Mouse (Mus musculus): ENCODE measurements at regions not wholly inside any gene's neighbourhood (a gene's known extent, or its start where the extent isn't known, plus 50 kb on each side); places are given as distances from the start of the nearest gene placed in this dataset.

DNA sequence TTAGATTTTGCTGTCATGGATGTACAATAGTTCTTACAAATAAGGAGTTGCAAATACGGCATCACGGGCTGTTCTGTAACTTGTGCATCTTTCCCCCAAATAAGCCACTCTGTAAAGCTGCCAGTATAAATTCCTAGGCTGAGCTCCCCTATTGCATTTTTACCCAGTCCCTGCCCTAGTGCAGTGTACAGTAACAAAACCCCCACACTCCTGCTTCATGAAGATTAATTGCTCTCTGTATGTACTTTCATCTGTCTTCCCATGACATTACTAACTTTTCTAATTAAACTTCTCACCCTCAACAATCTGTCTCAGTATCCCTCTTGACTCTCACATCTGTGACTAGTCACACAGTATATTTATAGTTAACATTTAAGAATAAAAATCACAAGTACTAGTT is 73.4 kb downstream of the Tm4sf1 start:
- intact Hi-C loops (cut with DNase I; ENCODE audit: low total_unique reads), result no loop called here
- no peak for DNase-seq

DNA sequence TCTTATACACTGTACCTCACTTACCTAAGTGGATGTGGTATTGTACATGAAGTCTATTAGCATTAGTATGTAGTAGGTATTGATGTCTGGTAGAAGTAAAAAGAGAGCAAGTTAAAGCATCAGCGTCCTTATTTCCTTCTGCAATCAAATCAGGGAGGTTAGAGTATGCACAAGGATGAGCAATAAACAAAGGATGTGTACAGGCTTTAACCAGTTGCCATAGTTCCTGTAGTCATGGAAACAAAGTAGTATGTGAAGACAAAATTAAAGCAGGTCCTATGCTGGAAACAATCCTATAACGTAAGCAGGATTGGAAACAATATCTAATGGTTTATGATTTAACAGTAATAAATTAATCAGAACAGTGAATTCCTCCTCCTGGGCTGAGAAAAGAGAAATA is 78.0 kb downstream of the Tm4sf1 start:
- intact Hi-C loops (cut with DNase I; ENCODE audit: low total_unique reads), result no loop called here
- DNase-seq, result no peak

DNA sequence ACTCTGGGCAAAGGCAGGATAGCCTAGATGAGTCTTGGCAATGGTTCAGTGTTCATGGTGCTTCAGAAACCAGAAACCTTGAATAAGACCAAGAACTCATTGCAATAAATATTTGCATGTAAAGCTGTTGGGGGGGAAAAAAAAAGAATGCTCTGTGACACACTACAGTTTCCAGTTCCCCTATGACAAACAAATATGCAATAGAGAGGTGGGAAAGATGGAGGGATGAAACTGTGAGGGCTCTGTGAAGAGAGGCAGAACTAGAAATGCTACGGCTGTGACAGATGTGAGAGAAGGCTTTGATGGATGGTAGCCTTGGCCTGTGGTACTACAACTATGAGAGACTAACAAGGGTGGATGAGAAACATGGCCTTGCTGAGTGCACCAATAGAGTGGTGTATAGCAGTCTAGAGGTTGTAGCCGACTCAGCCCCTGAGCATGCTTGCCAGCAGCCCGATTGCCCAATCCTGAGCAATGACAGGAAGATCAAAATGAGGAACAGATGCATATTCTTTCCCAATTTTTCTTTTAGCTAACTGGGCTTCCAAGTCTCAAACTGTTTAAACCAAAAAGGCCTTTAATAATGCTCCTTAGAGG is 79.4 kb downstream of the Tm4sf1 start:
- intact Hi-C loops (cut with DNase I; ENCODE audit: low total_unique reads), result no loop called here
- no peak for DNase-seq

DNA sequence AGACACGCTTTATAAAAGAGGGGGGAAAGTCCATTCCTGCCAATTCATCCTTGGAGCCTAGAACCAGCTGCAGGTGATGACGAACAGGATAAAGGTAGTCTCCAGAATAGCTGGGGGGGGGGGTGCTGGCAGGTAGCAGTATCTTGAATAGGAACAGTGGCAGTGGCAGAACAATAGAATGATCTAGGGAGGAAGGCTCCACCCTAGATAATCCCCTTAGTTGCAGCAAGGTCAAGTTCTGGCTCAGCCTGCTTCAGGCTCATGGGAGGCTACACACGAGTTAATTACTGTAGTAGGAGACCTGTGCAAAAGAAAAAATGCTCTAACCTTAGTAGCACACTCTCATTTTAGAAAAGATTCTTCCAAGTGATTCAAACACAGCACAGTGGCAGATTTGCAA is 83.4 kb downstream of the Tm4sf1 start:
- intact Hi-C loops (cut with DNase I; ENCODE audit: low total_unique reads), result no loop called here
- DNase-seq, result no peak

DNA sequence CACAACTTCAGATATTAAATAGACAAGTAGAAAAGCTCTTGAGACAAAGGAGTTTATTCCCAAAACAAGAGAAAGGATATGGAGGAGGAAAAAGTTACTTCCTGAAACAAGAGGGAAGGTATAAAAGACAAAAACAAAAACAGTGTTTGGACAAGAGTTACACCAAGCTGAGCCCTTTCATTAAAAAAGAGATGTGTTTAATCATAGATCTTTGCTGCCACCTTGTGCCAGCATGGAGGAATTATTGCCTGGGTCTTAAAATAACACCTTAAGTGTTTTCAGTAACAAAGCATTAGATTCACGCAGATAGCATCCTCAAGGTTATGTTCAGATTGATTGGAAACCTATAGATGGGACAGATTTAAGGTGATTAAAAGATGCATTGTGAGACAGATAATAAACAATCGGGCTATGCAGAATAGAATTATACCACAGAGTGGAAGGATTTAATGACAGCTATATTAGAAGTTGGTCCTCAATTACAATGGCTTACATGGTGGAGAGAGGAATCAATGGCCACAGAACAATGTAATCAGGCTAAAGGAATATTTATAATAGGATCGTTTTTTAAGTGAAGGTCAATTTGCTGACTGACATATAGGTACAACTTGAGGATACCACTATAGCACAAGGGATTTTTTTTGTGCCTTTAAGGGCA is 97.6 kb downstream of the Tm4sf1 start:
- intact Hi-C loops (cut with DNase I; ENCODE audit: low total_unique reads), result loop anchor here (5.0 kb wide), 1 partner anchor 1197 kb away; no protein-coding TSS in a partner anchor
- DNase-seq, result peak; percentile 7

DNA sequence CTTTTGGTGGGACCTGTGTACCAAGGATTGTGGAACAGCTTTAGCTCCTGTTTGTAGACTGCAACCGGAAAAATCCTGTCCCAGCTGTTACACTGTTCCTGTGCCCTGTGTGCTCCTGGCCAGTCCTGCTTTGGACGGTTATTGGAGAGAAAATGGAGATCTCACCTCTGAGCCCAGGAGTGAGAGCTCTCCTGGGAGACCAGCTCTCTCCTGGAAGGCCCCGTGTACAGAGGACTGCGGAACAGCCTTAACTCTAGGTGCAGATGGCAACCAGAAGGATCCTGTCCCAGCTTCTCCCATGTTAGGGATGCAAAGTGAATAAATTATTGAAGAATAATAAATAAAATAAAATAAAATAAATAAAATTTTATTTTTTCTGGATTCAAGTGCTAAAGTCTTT is 98.4 kb downstream of the Tm4sf1 start:
- intact Hi-C loops (cut with DNase I; ENCODE audit: low total_unique reads), result loop anchor here (5.0 kb wide), 1 partner anchor 1196 kb away; no protein-coding TSS in a partner anchor
- no peak for DNase-seq

DNA sequence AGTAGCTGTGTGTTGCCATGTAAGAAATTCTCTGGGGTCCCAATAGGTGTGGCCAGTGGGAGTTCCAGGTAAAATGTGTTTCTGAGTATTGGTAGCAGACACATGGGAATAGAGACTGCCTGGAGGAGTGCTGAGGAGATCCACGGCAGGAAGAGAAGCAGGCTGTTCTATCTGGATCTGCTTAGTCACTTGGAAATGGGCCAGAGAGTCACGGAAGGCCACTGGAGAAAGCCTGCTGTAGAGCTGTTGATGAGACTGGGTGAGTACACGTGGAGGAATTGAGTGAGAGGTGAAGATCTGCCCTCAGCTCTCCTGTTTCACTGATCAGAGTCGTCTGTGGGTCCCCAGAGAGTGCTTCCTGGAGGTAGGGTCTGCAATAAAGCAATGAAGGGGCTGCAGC is 120.2 kb downstream of the Tm4sf1 start:
- intact Hi-C loops (cut with DNase I; ENCODE audit: low total_unique reads), result no loop called here
- no peak for DNase-seq

DNA sequence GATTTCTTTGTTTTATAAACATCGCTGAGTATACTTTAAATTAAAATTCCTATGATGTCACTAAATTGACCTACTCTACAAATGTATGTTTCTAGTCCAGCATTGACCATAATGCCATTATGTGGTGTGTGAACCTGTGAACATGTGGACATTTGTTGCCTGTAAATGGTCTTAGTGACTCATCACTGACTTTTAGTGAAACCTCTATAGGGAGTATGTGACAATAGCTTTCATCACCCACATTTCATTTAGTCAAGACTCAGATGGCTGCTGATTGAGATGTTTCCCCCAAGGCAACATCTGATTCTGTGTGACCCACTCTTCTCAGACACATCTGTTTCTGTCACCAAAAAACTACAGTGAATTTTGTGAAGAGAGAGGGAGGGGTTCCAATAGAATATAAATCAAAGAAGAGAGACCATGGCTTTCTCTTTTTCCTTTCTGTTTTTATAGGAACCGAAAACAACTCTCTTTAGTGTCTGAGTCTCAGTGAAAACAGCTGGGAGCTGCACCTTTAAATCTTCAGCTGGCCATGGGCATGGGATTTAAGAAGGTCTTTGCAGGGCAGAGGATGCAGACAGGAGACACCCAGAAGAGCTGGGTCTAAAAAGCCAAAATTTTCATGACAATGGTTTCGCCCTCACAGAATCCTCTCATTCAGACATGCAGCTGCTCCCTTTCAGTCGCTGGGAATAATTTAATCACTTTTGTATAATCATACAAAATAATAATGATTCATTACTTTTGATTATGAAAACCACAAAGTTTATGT is 148.4 kb downstream of the Tm4sf1 start:
- intact Hi-C loops (cut with DNase I; ENCODE audit: low total_unique reads), result no loop called here
- no peak for DNase-seq

DNA sequence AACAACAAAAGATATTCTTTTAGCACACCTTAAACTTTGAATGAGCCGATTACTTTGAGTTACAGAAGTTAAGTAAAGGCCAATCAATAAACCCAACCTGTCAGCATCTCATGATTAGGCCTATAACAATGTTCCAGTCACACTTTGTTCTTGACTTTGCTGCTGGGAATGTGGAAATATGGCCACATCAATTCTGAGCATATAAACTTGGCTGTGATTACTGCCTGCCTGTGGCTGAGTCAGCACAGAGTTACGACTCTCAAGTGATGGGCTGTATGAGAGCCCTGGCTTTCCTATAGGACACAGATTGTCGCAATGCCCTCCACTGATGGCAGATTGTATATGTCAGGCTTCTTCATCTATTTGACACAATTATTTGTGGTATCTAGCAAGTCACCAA is 152.6 kb downstream of the Tm4sf1 start:
- no peak for DNase-seq
- intact Hi-C loops (cut with DNase I; ENCODE audit: low total_unique reads), result no loop called here

DNA sequence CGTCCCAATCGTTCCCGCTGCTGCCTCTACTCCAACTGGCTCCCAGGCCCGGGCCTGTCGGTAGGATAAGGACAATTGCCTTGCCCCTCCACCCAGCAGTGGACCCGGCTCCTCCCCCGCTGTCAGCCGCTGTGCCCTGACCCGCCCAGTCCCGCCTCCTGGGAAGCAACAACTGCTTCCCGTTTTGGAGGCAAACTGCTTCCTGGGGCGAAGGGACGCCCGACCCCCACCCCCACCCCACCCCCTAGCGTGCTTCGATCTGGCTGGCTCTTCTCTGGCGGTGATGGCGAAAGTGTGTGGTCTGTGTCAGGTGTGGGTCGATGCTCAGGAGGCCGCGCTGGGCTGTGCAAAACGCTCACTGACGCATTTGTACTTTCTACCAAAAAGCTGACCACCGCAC is 164.9 kb downstream of the Tm4sf1 start:
- intact Hi-C loops (cut with DNase I; ENCODE audit: low total_unique reads), result no loop called here
- peak; percentile 15 for DNase-seq

DNA sequence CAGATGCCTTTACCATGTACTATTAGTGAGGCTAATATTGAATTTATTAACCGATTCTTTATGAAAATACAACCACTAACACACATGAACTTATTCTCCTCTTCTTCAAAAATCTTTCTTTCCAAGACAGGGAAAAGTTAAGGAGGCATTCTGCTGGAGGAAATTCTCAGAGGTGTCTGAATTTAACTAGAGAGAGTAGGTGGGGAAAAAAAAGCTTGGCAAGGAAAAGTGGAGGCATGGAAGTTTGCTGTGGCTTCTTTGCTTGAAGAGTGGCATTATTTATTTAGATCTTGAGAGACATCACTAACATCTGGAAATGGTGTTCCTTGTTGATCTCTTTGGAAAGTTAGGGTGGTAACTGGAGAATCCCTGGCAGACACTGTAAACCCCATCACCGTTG is 173.2 kb downstream of the Tm4sf1 start:
- intact Hi-C loops (cut with DNase I; ENCODE audit: low total_unique reads), result no loop called here
- no peak for DNase-seq

DNA sequence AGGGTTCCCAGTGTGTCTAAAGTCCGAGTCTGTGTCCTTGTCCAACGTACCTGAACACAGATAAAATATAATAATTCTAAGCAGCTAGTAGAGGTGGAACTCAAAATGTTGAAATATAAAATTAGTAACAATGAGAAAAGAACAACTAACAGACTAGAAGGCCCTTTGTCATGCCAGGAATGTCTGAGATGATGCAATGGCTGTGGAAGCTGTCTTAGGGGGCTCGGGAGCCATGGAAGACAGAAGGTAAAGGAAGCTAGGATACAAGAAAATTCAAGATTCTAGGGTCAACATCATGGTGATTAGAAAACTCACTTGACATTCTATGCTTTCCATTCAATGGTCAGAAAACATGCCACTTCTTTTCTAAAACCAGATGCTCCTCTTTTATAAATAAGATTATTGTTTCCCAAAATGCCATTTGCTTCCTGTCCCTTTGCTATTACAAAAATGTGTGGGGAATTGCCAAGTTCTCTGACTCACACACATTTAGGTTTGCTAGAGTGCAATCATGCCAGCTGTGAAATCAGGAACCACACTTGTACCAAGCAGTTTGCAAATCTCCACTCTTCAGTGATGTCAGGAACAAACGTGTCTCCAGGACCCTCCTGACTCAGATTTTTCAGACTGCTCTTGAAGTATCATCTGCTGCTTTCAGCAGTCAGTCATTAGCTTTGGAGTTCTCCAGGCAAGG is 175.8 kb downstream of the Tm4sf1 start:
- intact Hi-C loops (cut with DNase I; ENCODE audit: low total_unique reads), result no loop called here
- no peak for DNase-seq

DNA sequence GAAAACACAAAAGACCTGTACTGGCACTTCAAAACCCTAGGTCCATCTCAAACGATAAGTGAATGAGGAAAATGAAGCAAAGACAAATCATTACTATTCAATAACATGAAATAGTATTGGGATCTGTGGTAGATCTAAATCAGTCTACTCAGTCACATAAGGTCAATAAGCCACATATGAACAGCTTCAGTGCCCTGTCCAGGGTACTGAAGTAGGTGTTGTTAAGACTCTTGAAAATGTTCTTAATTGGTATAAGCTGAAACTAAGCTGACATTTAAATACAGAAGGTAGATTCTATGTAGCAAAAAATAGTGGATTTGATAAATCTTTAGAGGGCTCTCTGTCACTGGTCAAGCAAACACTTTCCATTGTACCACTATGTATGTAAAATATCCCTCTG is 183.8 kb downstream of the Tm4sf1 start:
- intact Hi-C loops (cut with DNase I; ENCODE audit: low total_unique reads), result no loop called here

DNA sequence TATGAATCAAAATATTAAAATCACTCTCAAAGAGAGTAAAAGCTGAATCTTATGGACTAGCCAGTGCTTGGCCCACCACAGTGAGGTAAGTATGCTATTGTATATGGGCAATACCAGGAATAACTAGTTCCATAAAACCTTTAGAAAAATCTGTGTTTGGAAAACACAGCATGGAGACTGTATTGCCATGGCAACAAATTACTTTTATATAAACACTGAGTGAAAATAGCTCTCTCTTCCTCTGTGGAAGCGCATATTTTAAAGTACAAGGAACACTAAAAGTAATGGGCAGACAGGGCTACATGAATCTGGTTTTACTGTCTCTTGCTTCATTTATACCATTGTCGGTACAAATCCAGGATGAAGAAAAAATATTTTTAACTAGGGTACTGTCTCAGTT is 199.5 kb downstream of the Tm4sf1 start:
- intact Hi-C loops (cut with DNase I; ENCODE audit: low total_unique reads), result no loop called here
- DNase-seq, result no peak

More for the DNA sequence above, 183.8 kb downstream of the Tm4sf1 start:
- no peak for DNase-seq

DNA sequence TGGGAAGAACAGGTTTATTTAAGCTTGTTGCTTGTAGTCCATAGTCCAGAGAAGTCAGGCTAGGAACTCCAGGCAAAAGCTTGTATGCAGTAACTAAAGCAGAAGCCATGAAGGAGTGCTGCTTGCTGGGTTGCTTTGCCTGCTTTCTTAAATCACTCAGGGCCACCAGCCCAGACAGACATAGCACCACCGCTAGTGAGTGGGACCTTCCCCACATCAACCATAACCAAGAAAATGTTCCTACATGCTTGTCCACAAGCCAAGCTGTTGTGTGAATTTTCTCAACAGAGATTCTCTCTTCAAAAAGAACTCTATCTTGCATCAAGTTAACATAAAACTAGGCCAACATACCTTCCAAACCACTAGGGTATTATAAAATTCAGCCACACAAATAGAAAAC is 201.3 kb downstream of the Tm4sf1 start:
- DNase-seq, result no peak
- intact Hi-C loops (cut with DNase I; ENCODE audit: low total_unique reads), result no loop called here

DNA sequence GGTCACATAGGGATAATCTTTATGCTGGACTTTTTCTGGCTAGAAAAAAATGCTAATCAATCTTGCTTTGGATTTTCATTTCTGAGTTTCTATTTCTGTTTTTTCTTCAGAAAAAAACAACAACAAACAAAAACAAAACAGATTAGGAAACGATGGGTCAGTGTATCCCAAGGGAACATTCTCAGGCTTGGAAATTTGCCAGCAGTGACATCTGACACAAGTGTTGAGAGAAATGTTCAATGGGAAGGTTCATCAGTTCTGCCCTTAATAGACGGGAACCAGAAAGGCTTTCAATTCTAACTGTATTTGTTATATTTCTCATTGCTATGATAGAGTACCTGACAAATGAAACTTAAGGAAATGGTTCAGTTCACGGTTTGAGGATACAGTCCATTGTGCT is 206.9 kb downstream of the Tm4sf1 start:
- no peak for DNase-seq
- intact Hi-C loops (cut with DNase I; ENCODE audit: low total_unique reads), result no loop called here

DNA sequence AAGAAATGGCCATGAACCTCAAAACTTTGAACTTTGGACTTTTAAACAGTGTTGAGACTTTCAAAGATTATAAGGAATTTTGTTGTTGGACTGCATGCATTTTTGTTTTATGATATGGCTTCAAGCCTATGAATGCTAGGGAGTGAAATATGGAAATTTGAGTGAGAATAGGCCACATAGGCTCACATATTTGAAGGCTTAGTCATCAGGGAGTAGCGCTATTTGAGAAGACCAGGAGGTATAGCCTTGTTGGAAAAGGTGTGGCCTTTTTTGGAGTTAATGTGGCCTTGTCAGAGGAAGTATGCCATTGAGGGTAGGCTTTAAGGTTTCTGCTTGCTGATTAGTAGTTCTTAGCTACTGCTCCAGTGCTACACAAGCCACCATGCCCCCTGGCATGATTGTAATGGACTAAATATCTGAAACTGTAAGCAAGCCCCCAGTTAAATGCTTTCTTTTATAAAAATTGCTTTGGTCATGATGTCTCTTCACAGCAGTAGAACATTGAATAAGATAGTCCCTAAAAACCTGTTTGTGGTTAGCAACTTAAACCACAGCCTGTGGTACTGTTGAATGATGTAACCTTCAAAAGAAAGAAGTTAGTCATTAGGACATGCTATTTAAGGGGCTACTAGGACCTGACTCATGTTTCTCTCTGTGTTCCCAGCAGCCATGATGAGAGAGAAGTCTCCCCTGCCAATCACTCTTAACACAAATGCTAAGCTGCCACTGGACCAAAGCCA is 208.4 kb downstream of the Tm4sf1 start:
- intact Hi-C loops (cut with DNase I; ENCODE audit: low total_unique reads), result no loop called here
- no peak for DNase-seq

DNA sequence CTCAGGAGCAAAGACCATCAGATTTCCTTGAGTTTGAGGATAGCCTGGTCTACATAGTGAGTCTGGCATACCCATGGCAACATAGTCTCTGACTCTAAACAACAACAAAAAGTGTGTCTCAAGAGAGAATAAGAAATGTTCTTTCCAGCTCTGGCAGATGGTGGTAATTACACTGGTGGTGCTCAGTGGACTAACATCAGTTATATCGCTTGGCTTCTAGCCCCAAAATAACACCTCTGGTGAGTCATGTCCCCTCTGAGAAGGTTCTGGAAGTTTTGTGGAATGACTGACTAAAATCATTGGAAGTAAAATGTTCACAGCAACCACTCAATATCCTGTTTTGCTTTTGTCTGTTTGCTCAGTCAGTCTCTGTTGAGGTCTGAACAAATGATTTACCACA is 227.3 kb downstream of the Tm4sf1 start:
- intact Hi-C loops (cut with DNase I; ENCODE audit: low total_unique reads), result no loop called here
- DNase-seq, result no peak

DNA sequence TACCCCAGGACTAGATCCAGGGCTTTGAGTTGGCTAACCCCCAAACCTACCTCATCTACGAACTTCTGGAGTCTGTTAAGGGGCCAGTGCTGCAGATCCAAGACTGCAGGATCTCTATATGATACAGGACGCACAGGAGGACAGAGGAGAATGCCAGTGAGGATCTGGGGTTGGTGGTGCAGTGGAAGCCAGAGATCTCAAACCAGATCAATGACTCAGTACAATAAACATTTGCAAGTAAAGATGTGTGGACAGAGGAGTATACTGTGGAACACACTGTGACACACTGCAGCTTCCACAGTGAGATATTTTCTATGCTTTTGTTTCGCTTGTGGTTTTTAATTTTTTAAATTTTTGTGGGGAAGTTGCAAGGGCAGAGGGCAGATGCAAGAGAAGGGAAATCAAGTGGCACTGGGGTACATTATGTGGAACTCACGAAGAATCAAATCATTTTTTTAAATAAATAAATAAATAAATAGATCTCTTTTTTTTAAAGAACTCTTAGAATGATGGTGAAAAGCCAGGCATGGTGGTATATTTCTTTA is 227.8 kb downstream of the Tm4sf1 start:
- no peak for DNase-seq
- intact Hi-C loops (cut with DNase I; ENCODE audit: low total_unique reads), result no loop called here

All from gastrocnemius, postnatal 14 days (tissue).